8 mouse cellular contexts compared by ENCODE assay signal in genomic region chr19:6336920-6337319, GRCm38 (mm10). TPM values are rescaled to one million over a fixed set of nuclear protein-coding genes. Genes with fewer than 3 reads are reported as not detected.
DNase-seq lines count a peak whose midpoint lies in the region; ATAC-seq and TF ChIP-seq lines count a peak whose summit lies in the region.
"Had no signal": no experiment of that assay in that cellular context is flagged by ENCODE, and none has a peak within 500 bp of the region (broad histone marks: within the 10 kb centered on the region; RNA-seq: fewer than 3 reads in every experiment).

No protein-coding gene starts in this region.

- peaks cover 32% of the 10 kb centered on the region for H3K36me3 ChIP-seq in kidney, embryonic 16.5 days (ENCODE audit: insufficient read depth, low read length)
- peaks cover 28% of the 10 kb centered on the region for H3K36me3 ChIP-seq in hindbrain, postnatal 0 days (ENCODE audit: insufficient read depth, low read length)
- H3K36me3 ChIP-seq in midbrain, embryonic 16.5 days (ENCODE audit: control insufficient read depth, insufficient read depth, low read length) = peaks cover 24% of the 10 kb centered on the region

- 89% methylated on average over 10 of the region's 10 CpGs for WGBS in kidney, embryonic 16.5 days
- WGBS in hindbrain, postnatal 0 days = 91% methylated on average over 10 of the region's 10 CpGs
- 97% methylated on average over 10 of the region's 10 CpGs for WGBS in midbrain, embryonic 16.5 days

- no peaks in the 10 kb centered on the region for H3K27me3 ChIP-seq in kidney, embryonic 16.5 days (ENCODE audit: insufficient read depth, low read length)
- H3K27me3 ChIP-seq in hindbrain, postnatal 0 days (ENCODE audit: insufficient read depth, low read length) = no peaks in the 10 kb centered on the region
- H3K27me3 ChIP-seq in midbrain, embryonic 16.5 days (ENCODE audit: control insufficient read depth, insufficient read depth, low read depth, low read length) = no peaks in the 10 kb centered on the region

- peak overlapping the region; percentile 94 for H3K4me2 ChIP-seq in kidney, embryonic 16.5 days (replicated peaks; ENCODE audit: low read depth, low read length)
- peak overlapping the region; percentile 96 for H3K4me2 ChIP-seq in hindbrain, postnatal 0 days (ENCODE audit: low read depth, low read length)
- peak overlapping the region; percentile 96 for H3K4me2 ChIP-seq in midbrain, embryonic 16.5 days (ENCODE audit: low read length)

- DNase-seq in kidney, postnatal 4 days = no peak
- DNase-seq in hindbrain, postnatal 0 days (ENCODE audit: low spot score) = no peak
- DNase-seq in frontal cortex, postnatal 10 days (ENCODE audit: low spot score in 2 of 2) = no peak
- DNase-seq in urinary bladder, postnatal 10 days (ENCODE audit: low spot score) = no peak
- DNase-seq: cerebellum, adult 2 months had no signal

- ATAC-seq in kidney, embryonic 16.5 days (ENCODE audit: low FRiP score, low TSS enrichment) = no peak
- no peak for ATAC-seq in hindbrain, postnatal 0 days
- ATAC-seq in midbrain, embryonic 16.5 days = no peak

- no peak for TF ChIP-seq CTCF in embryonic fibroblast, embryonic 13.5 days (IDR thresholded peaks at IDR 0.05; ENCODE audit: borderline replicate concordance, insufficient read depth, low read length)
- TF ChIP-seq CTCF in hindbrain, postnatal 0 days (IDR thresholded peaks at IDR 0.05; ENCODE audit: low read depth) = no peak

- no peak overlapping the region for H3K27ac ChIP-seq in kidney, embryonic 16.5 days (ENCODE audit: low read length)
- H3K27ac ChIP-seq in embryonic fibroblast, embryonic 13.5 days (ENCODE audit: insufficient read depth, low read length) = no peak overlapping the region
- no peak overlapping the region for H3K27ac ChIP-seq in hindbrain, postnatal 0 days
- H3K27ac ChIP-seq in midbrain, embryonic 16.5 days (ENCODE audit: low read length) = no peak overlapping the region

- H3K4me3 ChIP-seq in kidney, embryonic 16.5 days (ENCODE audit: low read length) = no peak overlapping the region
- H3K4me3 ChIP-seq in embryonic fibroblast, embryonic 13.5 days (ENCODE audit: insufficient read depth, low read length) = peak overlapping the region; percentile 83
- H3K4me3 ChIP-seq in hindbrain, postnatal 0 days (ENCODE audit: low read length) = peak overlapping the region; percentile 81; the same call in 1 of the 2 replicates
- peak overlapping the region; percentile 86; the same call in 1 of the 2 replicates for H3K4me3 ChIP-seq in midbrain, embryonic 16.5 days (ENCODE audit: low read depth, low read length)

- peak overlapping the region; percentile 85 for H3K9ac ChIP-seq in kidney, embryonic 16.5 days (replicated peaks; ENCODE audit: low read length)
- peak overlapping the region; percentile 90 for H3K9ac ChIP-seq in hindbrain, postnatal 0 days (replicated peaks; ENCODE audit: low read length)
- peak overlapping the region; percentile 90 for H3K9ac ChIP-seq in midbrain, embryonic 16.5 days (ENCODE audit: low read depth, low read length)

- no peaks in the 10 kb centered on the region for H3K9me3 ChIP-seq in kidney, embryonic 16.5 days (ENCODE audit: low read length)
- H3K9me3 ChIP-seq in hindbrain, postnatal 0 days (ENCODE audit: low read length) = no peaks in the 10 kb centered on the region
- H3K9me3 ChIP-seq in midbrain, embryonic 16.5 days (replicated peaks; ENCODE audit: control insufficient read depth, low read length, poor library complexity, severe bottlenecking) = no peaks in the 10 kb centered on the region

- TF ChIP-seq POLR2A in embryonic fibroblast, embryonic 13.5 days (IDR thresholded peaks at IDR 0.05; ENCODE audit: low read depth, low read length) = no peak

- H3K4me1 ChIP-seq in kidney, embryonic 16.5 days (ENCODE audit: insufficient read depth, low read length) = peaks cover 42% of the 10 kb centered on the region
- H3K4me1 ChIP-seq in embryonic fibroblast, embryonic 13.5 days (ENCODE audit: control insufficient read depth, insufficient read depth, low read length) = peaks cover 10% of the 10 kb centered on the region; the same call in 1 of the 2 replicates
- H3K4me1 ChIP-seq in hindbrain, postnatal 0 days (ENCODE audit: insufficient read depth, low read length) = peaks cover 7% of the 10 kb centered on the region
- H3K4me1 ChIP-seq in midbrain, embryonic 16.5 days (ENCODE audit: control insufficient read depth, insufficient read depth, low read length) = peaks cover 34% of the 10 kb centered on the region

RNA-seq across cellular contexts. Expression of gene Men1, which starts 2.1 kb away (rescaled TPM):
- polyA plus RNA-seq in kidney, embryonic 16.5 days (2015; fragmentation: Nextera tagmentation; extraction: Ambion mirVana) = 93.0 and 96.2 TPM in 2 replicates
- 36.1 and 37.5 TPM in 2 replicates for polyA plus RNA-seq in embryonic fibroblast, embryonic 13.5 days (2011; ENCODE audit: insufficient read length, low read depth, missing spikeins)
- total RNA-seq in hindbrain, postnatal 0 days (2014; rRNA removed) = 69.6 and 93.4 TPM in 2 replicates
- polyA plus RNA-seq in hindbrain, postnatal 0 days (2015; fragmentation: Nextera tagmentation; extraction: Ambion mirVana) = 57.8 and 59.5 TPM in 2 replicates
- polyA plus RNA-seq in midbrain, embryonic 16.5 days (2015; fragmentation: Nextera tagmentation; extraction: Ambion mirVana) = 71.4 and 74.8 TPM in 2 replicates

RNA-seq across cellular contexts. Expression of gene Map4k2, which starts 4.0 kb away (rescaled TPM):
- 25.9 and 28.7 TPM in 2 replicates for polyA plus RNA-seq in kidney, embryonic 16.5 days (2015; fragmentation: Nextera tagmentation; extraction: Ambion mirVana)
- 18.0 and 24.3 TPM in 2 replicates for polyA plus RNA-seq in embryonic fibroblast, embryonic 13.5 days (2011; ENCODE audit: insufficient read length, low read depth, missing spikeins)
- total RNA-seq in hindbrain, postnatal 0 days (2014; rRNA removed) = 102 TPM in 2 replicates
- polyA plus RNA-seq in hindbrain, postnatal 0 days (2015; fragmentation: Nextera tagmentation; extraction: Ambion mirVana) = 18.6 and 21.4 TPM in 2 replicates
- 19.0 and 20.1 TPM in 2 replicates for polyA plus RNA-seq in midbrain, embryonic 16.5 days (2015; fragmentation: Nextera tagmentation; extraction: Ambion mirVana)

RNA-seq across cellular contexts. Expression of gene Sf1, which starts 26.6 kb away (rescaled TPM):
- 132 and 150 TPM in 2 replicates for polyA plus RNA-seq in kidney, embryonic 16.5 days (2015; fragmentation: Nextera tagmentation; extraction: Ambion mirVana)
- 186 and 226 TPM in 2 replicates for polyA plus RNA-seq in embryonic fibroblast, embryonic 13.5 days (2011; ENCODE audit: insufficient read length, low read depth, missing spikeins)
- total RNA-seq in hindbrain, postnatal 0 days (2014; rRNA removed) = 89.0 and 89.4 TPM in 2 replicates
- 80.2 and 84.9 TPM in 2 replicates for polyA plus RNA-seq in hindbrain, postnatal 0 days (2015; fragmentation: Nextera tagmentation; extraction: Ambion mirVana)
- polyA plus RNA-seq in midbrain, embryonic 16.5 days (2015; fragmentation: Nextera tagmentation; extraction: Ambion mirVana) = 95.9 and 99.5 TPM in 2 replicates

RNA-seq across cellular contexts. Expression of gene Cdc42bpg, which starts 30.7 kb away (rescaled TPM):
- 0.80 and 1.5 TPM in 2 replicates for polyA plus RNA-seq in kidney, embryonic 16.5 days (2015; fragmentation: Nextera tagmentation; extraction: Ambion mirVana)
- 17.0 and 18.6 TPM in 2 replicates for polyA plus RNA-seq in embryonic fibroblast, embryonic 13.5 days (2011; ENCODE audit: insufficient read length, low read depth, missing spikeins)
- 3.1 and 6.0 TPM in 2 replicates for total RNA-seq in hindbrain, postnatal 0 days (2014; rRNA removed)
- polyA plus RNA-seq in hindbrain, postnatal 0 days (2015; fragmentation: Nextera tagmentation; extraction: Ambion mirVana) = 0.29 and 0.33 TPM in 2 replicates
- 0.34 and 0.35 TPM in 2 replicates for polyA plus RNA-seq in midbrain, embryonic 16.5 days (2015; fragmentation: Nextera tagmentation; extraction: Ambion mirVana)

RNA-seq across cellular contexts. Expression of gene Pygm, which starts 47.3 kb away (rescaled TPM):
- polyA plus RNA-seq in kidney, embryonic 16.5 days (2015; fragmentation: Nextera tagmentation; extraction: Ambion mirVana) = 36.2 and 38.3 TPM in 2 replicates
- 0.38 and 0.91 TPM in 2 replicates for polyA plus RNA-seq in embryonic fibroblast, embryonic 13.5 days (2011; ENCODE audit: insufficient read length, low read depth, missing spikeins)
- 11.9 and 18.3 TPM in 2 replicates for total RNA-seq in hindbrain, postnatal 0 days (2014; rRNA removed)
- 10.4 and 12.6 TPM in 2 replicates for polyA plus RNA-seq in hindbrain, postnatal 0 days (2015; fragmentation: Nextera tagmentation; extraction: Ambion mirVana)
- polyA plus RNA-seq in midbrain, embryonic 16.5 days (2015; fragmentation: Nextera tagmentation; extraction: Ambion mirVana) = 7.3 and 7.5 TPM in 2 replicates
